Mouse (Mus musculus) small intestine, adult 2 months (tissue): ENCODE data around the gene Marf1.

ENCODE experiments used
- CTCF ChIP-seq: fragments of 200-500 bp; IDR thresholded peaks from 2 replicates; pipeline ENCODE4 v1.5.1; 2012; ENCODE audit warnings: low read depth, mild to moderate bottlenecking, control low read depth, inconsistent platforms, low read length, moderate library complexity, mixed read lengths; ENCODE audit not compliant: insufficient replicate concordance, insufficient read length; ENCODE audit errors: extremely low read depth
- POLR2A ChIP-seq: fragments of 200-500 bp; IDR thresholded peaks from 2 replicates; pipeline ENCODE4 v1.6.1; 2012; ENCODE audit warnings: low read depth, mild to moderate bottlenecking, control low read depth, inconsistent platforms, low read length, moderate library complexity

GRCm38 (mm10) chr16:14128977-14129376, 34.2 kb downstream of the Marf1 start:
- TF ChIP-seq POLR2A (no peak), CTCF (no peak)
